Mouse (Mus musculus) pancreas, adult 10 weeks (tissue): ENCODE data around the gene Cyp2c68. TPM values are rescaled to one million over a fixed set of nuclear protein-coding genes. Genes with fewer than 3 reads are reported as not detected.

Source experiments
- polyA plus RNA-seq: library from polyadenylated mRNA; stranded (reverse); fragments of 350-450 nt; fragmentation: Illumina TruSeq; extraction: RNeasy Lipid Tissue Mini Kit (QIAGEN cat#74804); gene quantifications from one replicate; pipeline ENCODE4 v1.2.3, GENCODE M21; 2015; ENCODE audit warnings: low read depth, low replicate concordance; ENCODE audit not compliant: insufficient read depth

The Cyp2c68 gene
- polyA plus RNA-seq = not detected

GRCm38 (mm10) chr19:39740920-39741319 lies at the start of gene Cyp2c68:
Cyp2c68 (minus strand) TSS chr19:39741054.

GRCm38 (mm10) chr19:39648938-39649337 lies 91.9 kb downstream of the Cyp2c68 start, which contains the start of gene Cyp2c67:
Cyp2c67 (minus strand) TSS chr19:39649051.

Other genes with a start within 250 kb of the Cyp2c68 start
- not detected for gene Cyp2c39, start 230.2 kb downstream of the Cyp2c68 start, polyA plus RNA-seq
- gene Cyp2c67, start 92.0 kb downstream of the Cyp2c68 start, polyA plus RNA-seq = not detected
- gene Cyp2c40, start 71.8 kb upstream of the Cyp2c68 start, polyA plus RNA-seq = not detected
- not detected for gene Cyp2c69, start 145.7 kb upstream of the Cyp2c68 start, polyA plus RNA-seq